Mouse (Mus musculus) cerebellum, adult 11 months (tissue): ENCODE measurements around the gene Vmn2r57.
"Not testable (repeated sequence)": the region's sequence is repeated elsewhere in the genome, so short reads cannot be mapped to it uniquely, and the experiment has no call there.

ENCODE experiments used
- DNase-seq: peaks from one replicate; pipeline ENCODE4 v3.0.0; 2022

Vmn2r57 gene

GRCm38 (mm10) chr7:41448596-41448995 is at the start of gene Vmn2r57:
Vmn2r57 (minus strand) TSS chr7:41448696.
- DNase-seq, result not testable (repeated sequence)

- DNase-seq, result no peak
Observed at GRCm38 (mm10) chr7:41497871-41498270, 49.4 kb upstream of the Vmn2r57 start.

GRCm38 (mm10) chr7:41451864-41452263 is 3.4 kb upstream of the Vmn2r57 start:
- DNase-seq, result no peak

- no peak for DNase-seq
Observed at GRCm38 (mm10) chr7:41394130-41394529, 54.4 kb downstream of the Vmn2r57 start.

GRCm38 (mm10) chr7:41393048-41393971 is 55.2 kb downstream of the Vmn2r57 start, which contains the start of gene AI987944:
AI987944 (minus strand) TSS chr7:41393379.
- DNase-seq, result peak; percentile 73
